Mouse (Mus musculus) liver, embryonic 14 days (tissue): Measurements from ENCODE around the gene Mfsd14a. TPM values are rescaled to one million over a fixed set of nuclear protein-coding genes. Genes with fewer than 3 reads are reported as not detected.

Experiments
- polyA plus RNA-seq: library from polyadenylated mRNA; depleted of rRNA; stranded (reverse); fragments of >200 nt; gene quantifications from 2 replicates; pipeline ENCODE4 v1.2.3, GENCODE M21; 2012; rRNA removed

Gene Mfsd14a
- 15.2 and 18.8 TPM in 2 replicates for polyA plus RNA-seq

GRCm38 (mm10) chr3:116662463-116662863 lies at the start of gene Mfsd14a:
Gene Mfsd14a, minus strand, starts transcription at chr3:116662677.

DNA sequence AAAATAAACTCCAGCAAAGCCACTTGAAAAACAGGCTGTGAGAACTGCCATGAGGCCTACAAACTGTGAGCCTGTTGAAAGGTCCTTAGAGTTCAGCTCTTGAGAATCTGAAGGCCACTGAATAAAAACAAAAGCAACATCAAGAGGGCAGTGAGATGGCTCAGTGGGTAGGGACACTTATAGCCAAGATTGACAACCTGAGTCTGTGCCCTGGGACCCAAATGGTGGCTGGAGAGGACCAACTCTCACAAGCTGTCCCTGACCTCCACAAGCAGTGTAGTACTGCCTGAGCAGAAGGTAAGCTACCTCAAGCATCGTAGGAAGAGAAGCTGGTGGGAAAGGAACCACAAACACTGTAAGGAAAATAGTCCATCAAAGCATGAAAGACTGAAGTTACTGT lies 18.7 kb upstream of the Mfsd14a start, which contains the start of gene Gm43191:
TSS of gene Gm43191 (minus strand) at position 101 of the 400 bp plus-strand sequence.

DNA sequence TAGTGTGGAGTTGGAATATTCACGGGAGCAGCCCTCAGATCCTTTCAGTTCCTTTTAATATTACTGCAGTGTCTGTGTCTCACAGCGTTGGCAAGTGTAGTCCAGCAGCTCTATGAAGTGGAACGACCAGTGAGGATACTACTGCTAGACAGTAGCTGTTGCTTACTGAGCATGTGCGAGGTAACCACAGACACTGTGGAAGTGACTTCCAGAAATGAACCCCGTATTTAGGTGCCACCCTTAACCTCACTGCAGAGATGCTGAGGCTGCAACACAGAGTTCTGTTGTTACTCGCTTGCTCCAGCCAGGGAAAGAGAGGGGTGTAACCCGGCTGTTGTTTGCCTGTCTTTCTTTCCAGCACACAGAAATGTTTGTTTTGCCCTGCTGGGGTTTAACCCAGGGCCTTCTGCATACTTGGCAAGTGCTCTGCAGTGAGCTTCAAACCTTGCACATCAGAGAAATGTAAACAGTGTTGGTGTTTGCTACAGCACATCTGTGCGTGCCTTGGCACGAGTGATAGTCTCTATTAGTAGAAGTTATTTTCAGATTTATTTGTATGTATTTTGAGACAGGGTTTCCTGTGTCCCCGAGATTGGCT lies 48.1 kb downstream of the Mfsd14a start, which contains the start of gene Trmt13:
TSS of gene Trmt13 (minus strand) at position 293 of the 598 bp plus-strand sequence.

GRCm38 (mm10) chr3:116594728-116595602 lies 67.5 kb downstream of the Mfsd14a start, which contains the start of gene Sass6:
Gene Sass6, plus strand, starts transcription at chr3:116594982.

Other genes starting within 250 kb of the Mfsd14a start
- gene Cdc14a, start 238.6 kb downstream of the Mfsd14a start, polyA plus RNA-seq: 1.6 and 1.8 TPM in 2 replicates
- 18.6 and 19.4 TPM in 2 replicates for gene Rtca, start 154.5 kb downstream of the Mfsd14a start, polyA plus RNA-seq
- 10.2 and 11.8 TPM in 2 replicates for gene Dbt, start 149.6 kb downstream of the Mfsd14a start, polyA plus RNA-seq
- 2.3 and 2.8 TPM in 2 replicates for gene Lrrc39, start 99.7 kb downstream of the Mfsd14a start, polyA plus RNA-seq
- 8.5 and 8.6 TPM in 2 replicates for gene Sass6, start 67.7 kb downstream of the Mfsd14a start, polyA plus RNA-seq
- gene Trmt13, start 48.1 kb downstream of the Mfsd14a start, polyA plus RNA-seq: 7.9 TPM in 2 replicates
- 0.05 TPM in 1 of 2 replicates, not detected in the other for gene Gm43191, start 18.6 kb upstream of the Mfsd14a start, polyA plus RNA-seq
- gene Slc35a3, start 50.2 kb upstream of the Mfsd14a start, polyA plus RNA-seq: 7.9 and 9.0 TPM in 2 replicates
- 2.7 and 3.0 TPM in 2 replicates for gene Agl, start 145.5 kb upstream of the Mfsd14a start, polyA plus RNA-seq
- 18.7 and 22.8 TPM in 2 replicates for gene Frrs1, start 196.8 kb upstream of the Mfsd14a start, polyA plus RNA-seq